Mouse (Mus musculus): ENCODE data around the gene Thsd4. TPM values are rescaled to one million over a fixed set of nuclear protein-coding genes. Genes with fewer than 3 reads are reported as not detected.

Thsd4 gene
- total RNA-seq, 2 experiments from 2014 or later = 10.1 to 10.6 TPM

DNA sequence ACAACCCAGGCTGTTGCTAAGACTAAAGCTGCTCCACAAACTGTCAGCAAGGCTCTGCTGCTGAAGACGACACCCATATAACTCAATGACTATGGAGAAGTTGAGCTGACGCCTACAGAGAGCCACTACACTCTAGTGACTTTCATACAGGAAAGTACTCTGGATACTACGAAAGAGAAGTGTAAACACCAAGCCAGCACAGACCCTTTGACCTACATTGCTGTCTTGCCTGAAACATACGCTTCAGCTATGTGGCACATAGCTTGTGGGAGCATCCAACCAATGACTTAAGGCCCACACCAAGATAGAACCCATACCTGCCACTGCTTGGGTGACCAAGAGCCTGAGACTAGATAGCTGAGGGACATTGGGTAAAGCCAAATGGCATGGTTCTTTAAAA is 141.3 kb downstream of the Thsd4 start:
- DNase-seq = no peak

DNA sequence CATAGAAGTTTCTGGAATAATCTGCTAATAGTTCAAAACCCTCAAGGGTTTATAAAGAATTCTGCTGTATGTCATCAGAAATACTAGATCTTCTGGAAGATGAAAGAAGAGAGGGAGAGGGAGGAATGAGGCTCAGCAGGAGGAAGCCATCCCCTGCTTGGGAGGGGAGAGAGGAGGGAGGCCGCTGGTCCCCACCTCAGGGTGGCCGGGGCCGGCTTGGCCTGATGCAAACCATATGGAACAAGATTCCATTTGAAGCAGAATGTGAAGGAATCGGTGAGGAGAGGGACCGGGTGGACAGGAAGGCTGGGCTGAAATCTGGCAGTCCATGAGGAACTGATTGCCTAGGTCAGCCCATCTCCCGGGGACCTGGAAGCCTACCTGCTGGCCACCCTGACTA is 143.6 kb downstream of the Thsd4 start:
- no peak for DNase-seq

DNA sequence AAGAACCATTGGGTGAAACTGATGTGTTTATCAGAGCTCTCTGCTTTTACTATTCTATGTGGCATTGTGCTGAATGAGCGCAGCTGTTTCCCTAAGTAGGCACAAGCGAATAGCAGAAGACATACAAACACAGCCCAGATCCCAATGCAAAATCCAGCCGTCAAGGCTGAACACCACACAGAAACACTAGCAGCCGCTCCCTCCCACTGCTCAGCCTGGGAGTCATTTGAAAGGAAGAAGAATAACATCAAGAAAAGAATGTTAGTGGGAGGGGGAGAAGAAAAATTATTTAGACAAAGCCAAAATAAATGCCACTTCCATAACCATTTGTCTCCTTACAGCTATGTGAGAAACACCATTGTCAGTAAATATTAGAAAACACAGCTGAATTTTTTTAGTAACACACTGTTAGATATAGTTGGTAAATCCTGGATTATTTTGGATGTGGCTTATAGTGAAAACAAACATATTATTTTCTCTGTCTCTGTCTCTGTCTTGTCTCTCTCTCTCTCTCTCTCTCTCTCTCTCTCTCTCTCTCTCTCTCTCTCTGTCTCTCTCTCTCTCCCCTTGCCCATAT is 148.6 kb downstream of the Thsd4 start:
- no peak for DNase-seq

DNA sequence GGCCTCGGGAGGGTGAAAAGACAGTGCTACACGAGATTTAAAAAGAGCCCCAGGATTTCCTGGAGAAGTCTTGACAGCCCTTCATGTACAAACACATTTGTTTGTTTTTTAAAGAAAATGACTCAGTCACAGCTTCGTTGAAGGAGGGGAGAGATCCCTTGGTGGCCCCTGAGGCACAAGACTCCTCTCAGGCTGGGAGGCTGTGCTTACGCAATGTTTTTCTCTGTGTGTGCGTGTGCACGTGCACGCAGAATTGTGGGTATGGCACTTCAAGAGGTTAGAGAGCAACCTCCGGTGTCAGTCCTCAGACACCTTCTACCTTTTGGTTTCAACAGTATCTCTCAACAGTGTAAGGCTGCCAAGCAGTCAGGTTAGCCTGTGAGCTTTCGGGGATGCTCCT is 153.3 kb downstream of the Thsd4 start:
- no peak for DNase-seq

DNA sequence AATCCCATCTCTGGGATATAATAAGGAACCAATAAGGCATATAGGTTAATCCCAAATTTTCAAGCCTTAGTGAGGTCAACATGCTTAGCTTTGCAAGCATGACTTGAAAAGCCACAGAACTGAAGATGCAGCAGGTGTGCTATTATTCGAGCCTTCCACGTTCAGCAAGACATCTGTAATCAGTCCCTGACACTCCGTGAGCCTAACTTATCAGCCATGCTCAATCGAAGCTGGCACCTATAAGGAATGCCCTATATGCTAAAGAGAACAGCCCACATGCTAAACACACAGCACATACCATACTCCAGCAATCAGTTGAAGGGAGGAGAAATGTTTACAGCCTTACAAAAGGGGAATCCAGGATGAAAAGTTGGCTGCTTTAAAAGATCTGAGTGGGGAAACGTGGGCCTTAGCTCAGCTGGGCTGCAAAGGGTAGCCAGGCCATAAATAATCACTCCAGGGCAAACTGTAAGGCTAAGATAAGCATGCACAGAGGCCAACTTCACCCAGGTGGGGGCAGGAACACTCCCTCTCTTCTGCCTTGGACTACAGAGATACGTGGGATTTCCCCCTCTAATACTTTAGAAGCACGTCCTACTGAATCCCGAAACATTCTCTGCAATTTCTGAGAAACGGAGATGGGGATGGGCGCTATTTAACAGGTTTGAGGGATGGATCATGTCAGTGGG is 154.1 kb downstream of the Thsd4 start:
- DNase-seq = no peak

DNA sequence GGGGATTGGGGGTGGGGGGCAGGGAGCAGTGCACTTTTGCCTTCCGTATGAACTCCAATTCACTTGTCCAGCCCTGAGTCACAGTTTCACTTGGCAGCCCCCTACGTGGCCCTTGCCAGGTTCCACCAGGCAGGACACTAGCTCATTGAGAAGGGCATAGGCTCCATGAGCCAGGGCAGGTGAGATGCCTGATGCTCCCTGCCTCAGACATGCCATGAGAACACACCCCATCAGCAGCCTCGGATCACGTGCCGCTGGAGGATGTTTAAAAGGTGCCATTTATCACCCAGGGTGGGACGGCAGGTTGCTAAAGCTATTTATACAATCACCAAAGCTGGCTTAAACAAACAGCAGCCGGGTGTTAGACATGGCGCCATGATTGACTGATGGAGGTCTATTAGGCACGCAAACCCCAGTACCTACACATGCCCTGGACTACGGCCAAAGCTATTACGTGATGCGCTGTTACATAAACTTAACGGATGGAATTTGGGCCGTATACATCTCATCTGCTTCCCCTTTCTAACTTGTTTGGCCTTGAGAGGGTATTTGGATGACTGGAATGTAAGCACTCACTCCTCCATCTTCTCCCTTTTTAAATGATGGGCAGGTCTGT is 157.6 kb downstream of the Thsd4 start:
- DNase-seq = no peak

DNA sequence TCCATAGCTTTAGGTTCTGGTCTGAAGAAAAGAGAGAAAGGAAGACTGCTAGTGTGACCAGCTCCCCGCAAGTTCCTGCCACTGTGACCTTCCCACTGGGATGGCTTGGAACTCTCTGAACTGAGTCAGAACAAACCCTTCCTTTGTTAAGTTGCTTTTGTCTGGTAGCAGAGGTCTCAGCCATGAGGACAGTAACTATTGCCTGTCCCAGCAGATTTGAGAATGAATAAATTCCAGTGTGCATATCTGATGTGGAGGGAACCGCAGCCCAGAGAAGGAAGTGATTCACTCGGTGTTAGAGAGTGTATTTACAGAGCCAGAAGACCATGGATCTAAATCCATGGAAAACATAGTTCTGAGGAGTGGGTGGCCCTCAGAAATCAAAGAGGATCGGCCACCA is 169.5 kb downstream of the Thsd4 start:
- no peak for DNase-seq

DNA sequence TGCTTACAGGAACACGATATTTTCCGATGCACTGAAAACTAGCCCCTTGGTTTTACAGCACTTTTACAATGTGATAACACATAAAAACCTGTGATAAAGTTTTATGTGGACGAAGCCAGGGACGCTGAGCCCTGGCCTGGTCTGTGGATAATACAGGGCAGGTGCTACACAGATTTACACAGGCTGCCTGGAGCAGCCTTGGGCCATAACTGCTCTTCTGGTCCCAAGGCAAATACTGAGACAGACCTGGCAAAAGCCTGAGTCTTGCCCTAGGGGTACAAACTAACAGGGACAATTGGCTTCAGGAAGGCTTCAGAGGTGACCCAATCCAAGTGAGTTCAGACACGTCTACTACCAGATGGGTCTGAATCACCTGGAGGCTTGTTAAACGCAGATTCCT is 170.7 kb downstream of the Thsd4 start:
- DNase-seq = no peak

DNA sequence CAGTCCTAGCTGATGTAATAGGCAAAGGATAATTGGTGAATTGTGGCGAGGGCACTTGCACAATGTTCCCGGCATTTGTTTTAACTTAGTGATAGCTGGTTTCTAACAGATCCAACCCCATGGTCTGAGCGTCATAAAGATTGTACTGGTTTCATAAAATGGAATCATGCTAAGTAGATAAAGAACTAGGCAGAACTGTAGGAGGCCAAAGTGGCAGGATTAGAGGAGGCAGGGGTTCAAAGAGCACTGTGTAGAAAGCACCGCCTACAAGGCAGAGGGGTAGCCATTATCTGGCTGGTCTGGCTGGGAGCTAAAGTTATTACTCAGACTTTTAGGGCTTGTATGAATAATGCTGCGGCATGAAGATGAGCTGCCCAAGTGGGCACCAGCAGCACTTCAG is 185.7 kb downstream of the Thsd4 start:
- no peak for DNase-seq

DNA sequence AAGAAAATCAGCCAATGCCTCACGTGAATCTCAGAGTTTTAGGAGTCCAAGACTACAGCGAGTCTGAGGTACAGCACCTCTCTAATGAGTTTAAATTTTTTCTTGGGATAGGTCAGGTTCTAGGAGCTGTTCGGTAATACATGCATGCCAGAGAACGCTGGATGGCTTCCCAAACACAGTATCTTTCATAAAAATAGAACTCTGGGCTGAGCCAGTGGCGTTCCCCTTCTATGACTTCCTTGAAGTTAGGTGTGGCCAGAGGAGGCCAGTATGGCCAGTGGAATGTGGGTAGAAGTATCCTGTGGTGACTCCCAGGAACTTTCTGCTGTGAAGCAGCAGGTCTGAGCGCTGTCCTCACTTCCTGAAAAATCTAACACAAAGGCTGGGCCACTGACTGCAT is 186.4 kb downstream of the Thsd4 start:
- no peak for DNase-seq

DNA sequence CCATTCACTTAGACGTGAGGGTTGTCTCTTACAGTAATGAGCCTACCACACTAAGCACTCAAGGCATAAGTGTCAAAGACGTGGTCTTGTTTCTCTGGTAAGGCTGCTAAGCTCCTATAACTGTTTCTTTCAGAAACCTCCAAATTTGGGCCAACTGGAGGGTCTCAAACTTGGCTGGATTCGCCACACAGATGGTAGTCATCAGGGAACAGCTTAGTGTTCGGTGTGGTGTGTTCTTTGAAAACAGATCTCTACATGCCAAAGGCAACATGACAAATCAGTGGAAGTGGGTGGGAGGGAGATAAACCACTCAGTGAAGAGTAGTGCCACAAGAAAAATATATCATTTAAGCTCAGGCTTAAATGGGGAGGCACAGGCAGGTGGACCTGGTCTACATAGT is 191.9 kb downstream of the Thsd4 start:
- DNase-seq = no peak

DNA sequence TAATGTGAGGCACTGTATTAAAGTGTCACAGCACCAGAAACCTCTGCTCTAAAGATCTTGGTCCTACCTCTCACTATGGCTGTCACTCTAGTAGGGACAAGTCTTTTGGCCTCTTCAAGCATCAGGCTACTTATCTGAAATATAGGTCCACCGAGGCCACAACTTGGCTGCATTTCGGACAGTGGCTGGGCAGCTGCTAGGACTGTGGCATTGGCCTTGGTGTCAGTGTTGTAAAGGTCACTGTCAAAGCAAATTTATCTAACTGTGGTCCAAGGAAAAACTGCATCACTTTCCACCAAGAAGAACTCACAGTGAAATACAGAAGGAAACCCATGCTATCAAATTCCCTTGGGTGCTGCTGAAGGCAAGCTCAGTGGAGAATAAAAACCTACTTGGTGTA is 197.1 kb downstream of the Thsd4 start:
- peak; percentile 56 for DNase-seq

DNA sequence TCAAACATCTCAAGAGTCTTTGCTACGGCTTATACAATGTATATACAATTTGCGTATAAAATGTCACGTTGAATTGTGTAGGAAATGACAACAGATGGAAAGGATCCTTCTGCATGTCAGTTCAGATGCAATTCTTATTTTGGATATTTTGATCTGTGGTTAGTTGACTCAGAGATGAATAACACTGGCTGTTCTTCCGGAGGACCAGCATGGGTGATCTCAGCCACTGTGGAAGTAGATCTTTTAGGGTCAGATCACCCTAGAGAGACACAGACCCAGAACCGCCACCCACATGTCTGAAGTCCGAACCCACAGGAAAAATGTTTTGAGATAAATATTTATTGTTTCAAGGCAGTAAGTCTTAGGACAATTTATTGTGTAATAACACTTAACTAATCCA is 198.4 kb downstream of the Thsd4 start:
- no peak for DNase-seq

DNA sequence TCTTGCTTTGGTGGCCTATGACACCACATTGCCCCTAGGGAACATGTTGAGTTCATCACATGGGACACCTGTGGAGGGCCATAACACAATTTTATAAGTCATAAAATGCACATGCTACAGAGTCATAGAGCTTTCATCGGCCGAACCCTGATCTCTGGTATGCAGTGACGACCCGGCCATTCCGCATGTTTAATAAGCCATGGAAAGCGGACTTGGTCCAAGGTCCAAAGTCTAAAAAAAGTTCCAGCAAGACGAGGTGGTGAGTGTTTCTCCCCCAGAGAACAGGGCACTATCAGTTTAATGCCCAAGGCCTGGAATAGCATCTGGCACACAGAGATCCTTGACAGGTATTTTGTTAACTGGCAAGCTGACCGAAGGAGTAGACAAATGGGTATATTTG is 204.6 kb downstream of the Thsd4 start:
- DNase-seq = no peak

DNA sequence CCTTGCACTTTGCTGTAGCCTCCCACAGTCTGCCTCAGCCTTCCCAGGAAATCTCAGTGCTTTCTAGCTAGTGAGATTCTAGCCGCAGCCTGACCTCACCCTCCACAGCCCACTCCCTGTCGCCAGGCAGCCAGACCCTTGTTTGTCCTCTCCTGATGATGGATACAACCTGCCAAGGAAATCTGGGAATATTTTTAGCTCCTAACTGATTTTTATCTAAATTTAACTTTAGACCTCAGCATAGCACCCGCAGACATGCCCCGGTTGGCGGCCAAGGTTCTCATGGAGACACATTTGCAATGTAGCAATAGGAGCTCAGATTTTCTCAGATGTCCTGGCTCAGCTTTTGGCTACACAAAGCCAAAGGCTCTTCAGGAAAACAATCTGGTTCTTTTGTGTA is 205.3 kb downstream of the Thsd4 start:
- no peak for DNase-seq

DNA sequence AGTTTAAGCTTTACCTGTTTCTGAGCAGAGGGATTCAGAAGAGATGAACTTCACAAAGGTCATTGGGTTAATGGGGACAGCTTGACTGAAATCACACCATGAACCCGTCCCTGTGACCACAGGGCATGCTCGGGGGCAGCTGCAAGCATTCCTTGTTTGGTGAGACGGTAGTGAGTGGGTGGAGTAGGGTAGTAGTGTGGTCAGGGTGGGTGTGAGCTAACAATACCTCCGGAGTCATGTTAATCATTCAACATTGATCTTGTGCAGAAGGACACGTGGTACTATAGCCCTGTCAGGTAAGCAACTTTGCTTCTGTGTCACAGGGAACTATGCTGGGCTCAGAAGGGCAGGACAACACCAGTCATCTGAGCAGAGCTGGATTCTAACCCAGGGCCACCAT is 206.3 kb downstream of the Thsd4 start:
- DNase-seq = no peak

DNA sequence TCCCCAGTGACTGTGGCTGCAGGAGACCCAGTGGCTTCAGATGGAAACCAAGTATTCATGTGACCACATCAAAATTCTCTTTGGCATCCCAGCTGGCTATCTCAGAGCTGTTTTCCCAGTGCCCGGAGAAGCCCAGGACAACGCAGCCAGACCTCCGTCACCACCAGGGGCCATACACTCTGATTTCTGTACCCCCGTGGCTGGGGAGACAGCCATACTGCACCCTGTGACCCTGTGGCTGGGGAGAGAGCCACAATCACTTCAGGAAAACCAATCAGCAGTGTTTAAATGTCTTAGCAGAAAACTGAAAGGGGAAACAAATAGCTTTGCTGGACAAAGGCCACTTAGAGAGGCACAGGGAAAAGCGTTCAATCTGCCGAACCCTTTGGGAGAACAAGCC is 208.2 kb downstream of the Thsd4 start:
- DNase-seq = no peak

DNA sequence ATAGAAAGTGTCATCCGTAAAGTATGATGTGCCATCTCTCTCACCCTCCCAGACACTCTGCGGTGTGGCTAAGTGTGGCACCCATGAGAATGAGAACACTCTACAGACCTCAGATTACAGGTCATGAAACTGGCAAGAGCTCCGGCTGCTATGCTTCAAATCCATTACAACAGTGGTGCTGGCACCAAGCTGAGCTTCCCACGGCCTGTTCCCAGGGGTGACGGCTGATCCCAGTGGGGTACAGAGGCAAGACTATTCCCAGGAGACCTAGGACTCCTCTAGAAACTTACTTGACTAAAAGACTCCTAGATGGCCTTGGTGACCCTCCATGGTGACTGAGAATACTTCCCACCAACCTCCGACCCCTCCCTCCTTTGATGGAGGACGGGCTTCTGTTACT is 209.2 kb downstream of the Thsd4 start:
- DNase-seq = peak; percentile 61

DNA sequence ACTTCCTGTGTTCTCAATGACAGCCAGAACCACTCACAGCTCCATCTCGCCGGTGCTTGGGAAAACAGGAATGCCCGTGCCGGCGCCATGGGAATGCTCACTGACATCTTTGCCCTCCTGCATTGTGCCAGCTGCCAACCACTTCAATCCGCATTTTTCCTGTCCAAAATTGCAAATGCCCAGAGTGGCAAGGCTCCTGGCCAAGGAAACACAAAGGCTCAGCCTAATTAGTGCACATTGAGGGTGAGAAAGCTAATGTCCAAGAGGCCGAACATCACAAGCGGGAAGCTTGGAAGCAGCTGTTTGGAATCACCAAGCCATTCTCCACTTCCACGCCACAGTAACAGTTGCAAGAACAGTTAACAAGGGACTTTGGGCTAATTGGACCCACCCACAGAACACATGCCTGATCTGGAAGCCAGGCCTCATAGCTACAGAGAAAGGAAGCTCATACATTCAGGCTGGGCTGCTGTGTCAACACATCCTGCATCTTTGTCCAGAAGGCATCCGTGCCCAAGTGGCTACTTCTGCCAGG is 210.2 kb downstream of the Thsd4 start:
- DNase-seq = no peak

DNA sequence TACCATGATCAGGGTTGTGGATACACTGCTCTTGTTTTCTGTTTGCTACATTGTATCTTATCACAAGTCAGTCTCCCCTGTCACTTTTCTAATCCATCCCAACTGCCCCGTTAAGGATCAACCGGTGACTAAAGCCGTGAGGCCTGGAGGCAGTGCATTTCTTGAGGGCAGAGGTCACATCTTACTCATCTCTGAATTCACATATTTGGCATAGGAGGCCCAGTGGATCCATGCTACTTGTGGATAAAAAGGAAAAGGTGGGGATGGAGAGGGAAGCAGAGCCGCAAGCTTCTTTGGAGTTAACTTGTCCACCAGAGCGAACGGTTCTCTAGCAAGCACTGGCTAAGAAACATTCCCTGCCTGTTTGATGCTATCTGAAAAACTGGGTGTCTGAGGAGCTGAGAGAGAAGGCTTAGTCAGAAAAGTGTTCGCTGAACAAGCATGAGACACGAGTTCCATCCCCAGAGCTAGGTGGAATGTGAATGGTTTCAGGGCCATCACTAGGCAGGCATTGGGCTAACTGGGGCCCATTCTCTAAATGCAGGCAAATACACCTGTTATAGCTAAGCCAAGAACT is 211.0 kb downstream of the Thsd4 start:
- DNase-seq = no peak

DNA sequence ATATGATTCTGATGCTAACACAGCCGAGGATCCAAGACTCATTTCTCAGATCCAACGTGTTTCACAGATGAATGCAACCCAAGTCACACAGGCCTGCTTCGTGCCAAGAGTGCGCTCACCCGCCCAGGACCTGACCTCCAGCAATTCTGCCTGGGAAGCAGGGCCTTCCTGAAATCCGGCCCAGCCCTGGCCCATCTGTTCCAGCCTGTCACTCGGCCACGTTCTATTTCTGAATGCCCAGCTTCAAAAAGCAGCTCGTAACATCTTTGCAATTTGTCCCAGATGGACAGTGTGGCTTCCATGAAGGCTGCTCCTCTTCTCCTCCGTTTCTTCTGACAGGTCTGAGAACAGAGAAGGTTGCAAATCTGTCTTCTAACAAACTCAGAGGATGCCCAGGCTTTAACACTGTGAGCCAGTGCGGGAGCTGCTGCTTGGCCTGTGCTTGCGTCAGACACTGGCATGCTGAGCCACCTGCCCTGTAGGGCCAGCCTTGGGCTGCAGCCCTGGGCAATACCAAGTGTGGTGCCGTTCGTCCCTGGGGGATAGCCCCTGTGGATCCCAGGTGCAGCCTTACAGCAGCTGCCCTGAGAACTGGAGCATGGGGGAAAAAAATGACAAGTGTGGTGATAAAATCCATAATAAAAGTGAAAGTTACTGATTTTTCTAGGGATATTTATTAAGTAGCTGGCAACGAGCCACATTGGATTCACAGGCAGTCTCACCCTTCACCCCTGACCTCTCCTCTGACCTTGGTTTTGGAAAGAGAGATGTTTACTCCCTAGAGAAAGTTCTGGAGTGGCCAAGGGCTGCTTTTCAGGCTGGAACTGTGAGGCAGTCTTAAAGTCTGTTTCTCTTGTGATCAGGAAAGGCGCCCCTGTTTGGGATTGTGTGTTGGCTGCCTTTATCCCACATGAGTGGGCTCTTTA is 211.8 kb downstream of the Thsd4 start:
- DNase-seq = peak; percentile 70

DNA sequence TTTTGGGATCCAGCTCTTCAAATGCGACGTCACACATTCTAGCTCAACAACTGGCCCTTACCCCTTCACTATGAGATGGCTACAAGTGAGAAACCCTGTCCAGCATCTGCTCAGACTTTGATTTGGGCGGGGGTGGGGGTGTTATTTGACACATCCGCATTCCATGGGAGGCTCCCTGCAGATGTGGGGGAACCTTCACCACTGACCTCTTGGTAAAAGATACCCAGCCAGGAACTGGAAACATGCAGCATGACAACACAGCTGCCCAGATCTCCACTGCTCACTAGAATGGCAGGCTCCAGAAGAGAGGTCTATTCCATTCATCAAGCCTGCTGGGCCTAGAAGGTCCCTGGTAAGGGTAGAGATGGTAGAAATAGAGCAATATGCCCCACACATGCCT is 213.7 kb downstream of the Thsd4 start:
- DNase-seq = no peak
